Mouse (Mus musculus) liver, embryonic 13.5 days (tissue): ENCODE results near the gene Lmtk2. TPM values are rescaled to one million over a fixed set of nuclear protein-coding genes. Genes with fewer than 3 reads are reported as not detected.

Source experiments
- ATAC-seq: fragments of 200-750 bp; cut with Nextera tagmentation; 2 replicates; pipeline ENCODE4 v1.8.0; 2017; ENCODE audit warnings: low read depth, mild to moderate bottlenecking, moderate number of reproducible peaks, moderate library complexity
- DNase-seq: peaks from one replicate; pipeline ENCODE4 v3.0.0; 2022
- H3K27ac ChIP-seq: fragments of 300-500 bp; sonication (generic); 2 replicates; pipeline ENCODE4 v1.5.1; 2015; ENCODE audit warnings: moderate library complexity, mild to moderate bottlenecking, inconsistent platforms
- H3K27me3 ChIP-seq: fragments of 300-500 bp; sonication (generic); 2 replicates; pipeline ENCODE4 v1.6.1; 2015; ENCODE audit warnings: mild to moderate bottlenecking, inconsistent platforms
- H3K36me3 ChIP-seq: fragments of 300-500 bp; sonication (generic); 2 replicates; pipeline ENCODE4 v1.6.1; 2015; ENCODE audit warnings: mild to moderate bottlenecking, inconsistent platforms
- H3K4me1 ChIP-seq: fragments of 300-500 bp; sonication (generic); replicated peaks from 2 replicates; pipeline ENCODE4 v1.6.1; 2015; ENCODE audit warnings: inconsistent platforms
- H3K4me2 ChIP-seq: fragments of 300-500 bp; sonication (generic); 2 replicates; pipeline ENCODE4 v1.6.1; 2015; ENCODE audit warnings: inconsistent platforms, mild to moderate bottlenecking, moderate library complexity
- H3K4me3 ChIP-seq: fragments of 300-500 bp; sonication (generic); replicated peaks from 2 replicates; pipeline ENCODE4 v1.5.1; 2015; ENCODE audit warnings: mild to moderate bottlenecking, inconsistent platforms
- H3K9ac ChIP-seq: fragments of 300-500 bp; sonication (generic); 2 replicates; pipeline ENCODE4 v1.6.1; 2015; ENCODE audit warnings: mild to moderate bottlenecking, inconsistent platforms
- H3K9me3 ChIP-seq: fragments of 300-500 bp; sonication (generic); replicated peaks from 2 replicates; pipeline ENCODE4 v1.6.1; 2016; ENCODE audit warnings: inconsistent platforms
- whole genome bisulfite sequencing: fragments of 180-500 bp; shearing (Covaris S2); methylation state at CpG from one replicate; pipeline ENCODE4 v1.1.7; 2015; ENCODE audit not compliant: insufficient replicate concordance; 5-methylcytosine and 5-hydroxymethylcytosine counted together
- polyA plus RNA-seq: library from polyadenylated mRNA; unstranded; fragments of >200 nt; fragmentation: Nextera tagmentation; extraction: Ambion mirVana; gene quantifications from 2 replicates; pipeline ENCODE4 v1.2.1, GENCODE M21; 2015

The Lmtk2 gene
- polyA plus RNA-seq, 1 experiment from 2014 or later = 2.0 TPM

DNA sequence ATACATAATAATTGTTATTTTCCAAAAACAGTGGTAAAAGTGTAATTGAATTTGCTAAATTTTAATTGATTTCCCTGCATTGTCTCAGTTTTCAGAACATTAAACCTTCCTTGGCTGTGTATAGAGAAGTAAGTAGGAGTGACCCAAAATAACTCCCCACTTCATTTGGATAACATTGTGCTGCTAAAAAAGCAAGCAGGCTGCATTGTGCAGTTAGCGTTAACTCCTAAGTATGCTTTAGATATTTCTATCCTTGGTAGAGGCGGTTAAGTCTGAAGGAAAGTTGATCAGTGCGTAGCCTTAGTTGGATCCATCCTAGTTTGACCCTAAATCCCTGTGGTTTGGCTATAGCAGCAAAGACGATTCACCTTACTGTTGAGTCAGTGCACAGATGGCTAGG, 49.3 kb downstream of the Lmtk2 start:
- Histone ChIP-seq H3K9ac (no peak overlapping the region), H3K4me2 (no peak overlapping the region), H3K4me1 (no peaks in the 10 kb centered on the region), H3K27ac (no peak overlapping the region), H3K9me3 (no peaks in the 10 kb centered on the region), H3K27me3 (no peaks in the 10 kb centered on the region), H3K4me3 (no peak overlapping the region), H3K36me3 (peaks cover 42% of the 10 kb centered on the region)
- no peak for ATAC-seq
- no peak for DNase-seq
- 85% methylated on average over 4 of the region's 4 CpGs for WGBS

DNA sequence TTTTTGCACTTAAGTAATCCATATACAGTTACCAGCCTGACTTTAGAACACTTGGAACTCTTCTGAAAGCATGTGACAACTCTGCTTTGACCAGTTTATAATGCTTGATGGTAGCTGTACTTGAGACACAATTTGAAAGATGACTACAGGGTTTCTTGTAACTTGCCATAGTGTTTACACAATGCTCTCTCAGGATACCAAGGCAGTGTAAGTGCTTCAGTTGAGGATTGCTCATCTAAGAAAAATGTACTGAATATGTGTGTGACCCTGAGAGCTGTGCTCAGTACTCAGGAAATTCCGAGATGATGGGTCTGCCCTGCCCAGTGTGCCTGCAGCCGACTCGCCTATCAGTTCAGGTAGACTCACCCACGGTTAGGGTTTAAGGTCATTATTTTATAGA, 51.0 kb downstream of the Lmtk2 start:
- H3K4me3 ChIP-seq = no peak overlapping the region
- peaks cover 33% of the 10 kb centered on the region for H3K36me3 ChIP-seq
- ATAC-seq = no peak
- no peak overlapping the region for H3K4me2 ChIP-seq
- H3K27ac ChIP-seq = no peak overlapping the region
- WGBS = 73% methylated on average over 4 of the region's 4 CpGs
- no peaks in the 10 kb centered on the region for H3K27me3 ChIP-seq
- H3K4me1 ChIP-seq = no peaks in the 10 kb centered on the region
- H3K9ac ChIP-seq = no peak overlapping the region
- DNase-seq = no peak
- no peaks in the 10 kb centered on the region for H3K9me3 ChIP-seq

DNA sequence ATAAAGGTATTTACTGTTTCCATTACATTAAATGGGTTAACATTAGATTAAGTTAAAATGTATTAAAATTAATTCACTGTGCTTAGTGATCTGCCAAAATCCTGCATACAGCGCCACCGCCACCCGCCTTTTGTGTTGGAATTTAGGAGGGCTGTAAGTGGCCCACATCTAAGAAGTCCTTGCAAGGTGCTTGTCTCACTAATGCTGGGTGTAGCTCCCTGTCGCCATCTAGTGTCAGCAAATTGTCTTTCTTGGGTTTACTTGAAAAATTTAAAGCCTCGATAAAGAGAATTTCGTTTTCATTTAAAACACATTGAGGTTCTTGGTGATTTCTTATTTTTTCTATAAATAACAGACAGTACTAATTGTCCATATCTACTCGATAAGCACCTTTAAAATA, 54.3 kb downstream of the Lmtk2 start:
- no peak overlapping the region for H3K4me3 ChIP-seq
- DNase-seq (peak; percentile 46), ATAC-seq (no peak)
- no peaks in the 10 kb centered on the region for H3K27me3 ChIP-seq
- H3K9me3 ChIP-seq = no peaks in the 10 kb centered on the region
- no peak overlapping the region for H3K9ac ChIP-seq
- H3K36me3 ChIP-seq = peaks cover 34% of the 10 kb centered on the region
- no peak overlapping the region for H3K4me2 ChIP-seq
- no peak overlapping the region for H3K27ac ChIP-seq
- H3K4me1 ChIP-seq = no peaks in the 10 kb centered on the region
- 41% methylated on average over 7 of the region's 7 CpGs for WGBS

DNA sequence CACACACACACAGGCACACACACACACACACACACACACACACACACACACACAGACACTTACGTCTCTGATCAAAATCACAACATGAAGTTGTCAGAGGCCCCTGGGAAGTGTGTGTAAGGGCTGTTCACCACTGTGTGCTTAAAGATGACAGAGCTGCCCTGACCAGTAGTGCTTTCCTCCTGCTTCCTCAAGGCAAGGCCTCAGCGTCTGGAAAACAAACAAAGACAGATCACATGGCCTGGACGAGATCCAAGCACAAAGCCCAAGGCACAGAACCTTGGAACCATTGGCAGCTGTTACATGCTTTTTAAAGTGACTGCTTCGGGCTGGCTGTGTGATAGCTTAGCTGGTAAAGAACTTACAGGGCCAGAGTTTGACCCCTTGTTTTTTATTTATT, 58.4 kb downstream of the Lmtk2 start:
- H3K27me3 ChIP-seq = no peaks in the 10 kb centered on the region
- WGBS = 64% methylated on average over 4 of the region's 4 CpGs
- peaks cover 10% of the 10 kb centered on the region for H3K4me1 ChIP-seq
- H3K9ac ChIP-seq = no peak overlapping the region
- no peak for ATAC-seq
- H3K4me3 ChIP-seq = no peak overlapping the region
- H3K27ac ChIP-seq = no peak overlapping the region
- H3K9me3 ChIP-seq = no peaks in the 10 kb centered on the region
- no peak overlapping the region for H3K4me2 ChIP-seq
- no peak for DNase-seq
- H3K36me3 ChIP-seq = peaks cover 29% of the 10 kb centered on the region

DNA sequence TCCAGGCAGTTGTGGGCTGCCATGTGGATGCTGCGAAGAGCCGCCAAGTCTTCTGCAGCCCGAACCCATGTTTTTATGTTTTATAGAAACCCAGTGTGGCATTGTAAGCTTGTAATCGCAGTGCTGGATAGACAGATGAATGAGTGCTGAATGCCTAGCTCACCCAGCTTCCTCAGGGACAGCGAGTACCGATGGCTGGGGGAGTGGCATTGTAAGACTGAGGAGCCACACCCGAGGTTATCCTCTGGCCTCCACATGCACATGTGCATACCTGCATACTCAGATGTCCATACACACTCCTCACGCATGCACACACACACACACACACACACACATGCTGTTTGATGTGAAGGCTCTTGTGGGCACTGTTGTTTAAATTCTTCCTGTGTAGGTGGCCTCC, 58.9 kb downstream of the Lmtk2 start:
- H3K4me2 ChIP-seq = no peak overlapping the region
- 83% methylated on average over 8 of the region's 8 CpGs for WGBS

DNA sequence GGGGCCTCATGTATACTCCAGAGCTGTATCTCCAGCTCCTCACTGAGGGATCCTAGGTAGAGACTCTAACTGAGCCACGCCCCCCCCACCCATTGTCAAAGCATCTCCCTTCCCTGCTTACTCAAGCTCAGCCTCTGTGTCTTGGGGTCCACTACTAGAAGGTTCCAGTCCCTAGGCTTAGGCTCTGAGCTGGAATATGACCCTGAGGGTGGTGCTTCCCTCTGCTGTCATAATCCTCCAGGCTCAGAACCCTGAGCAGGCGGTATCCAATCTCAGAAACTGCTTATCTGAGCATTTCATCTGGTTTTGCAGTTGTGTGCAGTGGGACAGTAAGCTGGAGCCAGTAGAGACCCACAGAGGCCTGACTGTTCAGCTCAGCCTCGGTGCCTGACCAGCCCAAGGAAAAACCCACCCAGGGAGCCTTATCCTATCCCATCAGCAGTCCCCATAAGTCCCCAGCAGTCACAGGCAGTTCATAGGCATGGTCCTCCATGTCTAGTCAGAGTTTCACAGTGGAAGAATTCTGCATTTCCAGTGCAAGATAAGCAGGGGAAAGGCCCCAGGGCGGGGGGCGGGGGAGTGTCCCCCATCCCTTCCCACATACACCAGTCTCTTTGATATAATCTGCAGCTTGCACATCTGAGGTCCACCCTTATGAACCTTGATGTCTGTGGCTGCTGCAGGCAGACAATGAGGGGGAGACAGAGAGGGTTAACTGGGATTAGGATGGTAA, 62.0 kb downstream of the Lmtk2 start:
- H3K4me3 ChIP-seq = no peak overlapping the region
- DNase-seq (no peak), ATAC-seq (peak; percentile 55)
- H3K4me1 ChIP-seq = peaks cover 10% of the 10 kb centered on the region
- 37% methylated on average over 5 of the region's 5 CpGs for WGBS
- H3K9ac ChIP-seq = no peak overlapping the region
- no peaks in the 10 kb centered on the region for H3K27me3 ChIP-seq
- H3K9me3 ChIP-seq = no peaks in the 10 kb centered on the region
- H3K27ac ChIP-seq = no peak overlapping the region
- H3K4me2 ChIP-seq = no peak overlapping the region
- H3K36me3 ChIP-seq = peaks cover 48% of the 10 kb centered on the region

More for the DNA sequence above, 58.9 kb downstream of the Lmtk2 start:
- DNase-seq = no peak
- Histone ChIP-seq H3K9ac (no peak overlapping the region), H3K27ac (no peak overlapping the region), H3K27me3 (no peaks in the 10 kb centered on the region), H3K4me1 (peaks cover 10% of the 10 kb centered on the region), H3K9me3 (no peaks in the 10 kb centered on the region), H3K36me3 (peaks cover 34% of the 10 kb centered on the region), H3K4me3 (no peak overlapping the region)
- ATAC-seq = no peak

DNA sequence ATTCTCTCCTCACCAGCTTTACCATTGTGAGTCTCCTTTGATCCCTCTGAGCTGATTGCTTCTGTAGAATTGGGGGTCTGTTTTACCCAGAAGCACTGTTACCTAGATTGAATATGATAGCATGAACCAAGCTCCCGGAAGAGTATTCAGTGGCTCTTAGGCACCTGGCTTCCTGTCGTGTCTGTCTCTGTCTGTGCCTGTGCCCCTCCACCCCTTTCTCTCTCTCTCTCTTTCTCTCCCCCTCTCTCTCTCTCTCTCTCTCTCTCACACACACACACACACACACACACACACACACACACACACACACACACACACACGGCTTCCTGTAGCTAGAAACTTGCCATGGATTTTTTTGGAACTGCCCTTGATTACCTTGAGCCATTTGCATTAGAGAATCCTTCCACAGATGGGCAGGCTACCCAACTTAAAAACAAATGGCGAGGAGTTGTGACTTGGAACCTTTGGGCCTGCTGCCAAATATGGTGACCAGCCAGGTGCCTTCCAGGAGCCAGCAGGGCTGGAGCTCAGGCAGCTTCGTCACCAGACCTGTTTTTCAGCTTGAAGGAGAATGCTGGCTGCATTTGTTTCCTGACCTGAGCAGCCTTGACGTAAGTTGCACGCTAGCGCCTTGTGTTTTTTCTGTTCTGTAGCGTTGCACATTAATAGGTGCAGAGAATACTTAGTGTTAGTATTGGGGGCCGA, 62.7 kb downstream of the Lmtk2 start:
- no peak overlapping the region for H3K9ac ChIP-seq
- no peak for DNase-seq
- WGBS = 76% methylated on average over 10 of the region's 10 CpGs
- H3K36me3 ChIP-seq = peaks cover 41% of the 10 kb centered on the region
- H3K9me3 ChIP-seq = no peaks in the 10 kb centered on the region
- H3K27me3 ChIP-seq = no peaks in the 10 kb centered on the region
- H3K4me1 ChIP-seq = peaks cover 10% of the 10 kb centered on the region
- no peak overlapping the region for H3K4me2 ChIP-seq
- no peak overlapping the region for H3K4me3 ChIP-seq
- ATAC-seq = no peak
- H3K27ac ChIP-seq = no peak overlapping the region

DNA sequence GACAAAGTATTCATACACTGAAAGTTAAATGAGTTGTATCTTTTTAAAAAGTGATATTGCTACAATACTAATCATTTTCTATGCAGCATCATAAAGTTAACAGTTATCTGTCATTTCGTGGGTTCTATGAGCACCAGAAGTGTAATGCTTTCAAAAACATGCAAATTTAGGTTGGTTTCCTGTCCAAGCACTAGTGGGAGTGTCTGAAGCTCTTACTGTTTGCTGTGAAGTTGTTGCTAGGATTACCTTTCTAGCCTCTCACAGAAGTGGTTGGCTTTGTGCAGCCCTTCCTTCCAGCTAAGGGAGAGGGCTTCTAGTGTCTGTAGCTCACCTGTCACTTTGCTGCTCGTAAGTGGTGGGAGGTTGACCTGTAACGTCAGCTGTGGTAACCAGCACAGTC, 65.5 kb downstream of the Lmtk2 start:
- H3K9me3 ChIP-seq = no peaks in the 10 kb centered on the region
- no peak overlapping the region for H3K4me2 ChIP-seq
- no peak overlapping the region for H3K9ac ChIP-seq
- H3K4me1 ChIP-seq = peaks cover 10% of the 10 kb centered on the region
- no peak overlapping the region for H3K4me3 ChIP-seq
- DNase-seq (no peak), ATAC-seq (no peak)
- no peaks in the 10 kb centered on the region for H3K27me3 ChIP-seq
- H3K27ac ChIP-seq = no peak overlapping the region
- H3K36me3 ChIP-seq = peaks cover 50% of the 10 kb centered on the region
- 73% methylated on average over 3 of the region's 3 CpGs for WGBS

DNA sequence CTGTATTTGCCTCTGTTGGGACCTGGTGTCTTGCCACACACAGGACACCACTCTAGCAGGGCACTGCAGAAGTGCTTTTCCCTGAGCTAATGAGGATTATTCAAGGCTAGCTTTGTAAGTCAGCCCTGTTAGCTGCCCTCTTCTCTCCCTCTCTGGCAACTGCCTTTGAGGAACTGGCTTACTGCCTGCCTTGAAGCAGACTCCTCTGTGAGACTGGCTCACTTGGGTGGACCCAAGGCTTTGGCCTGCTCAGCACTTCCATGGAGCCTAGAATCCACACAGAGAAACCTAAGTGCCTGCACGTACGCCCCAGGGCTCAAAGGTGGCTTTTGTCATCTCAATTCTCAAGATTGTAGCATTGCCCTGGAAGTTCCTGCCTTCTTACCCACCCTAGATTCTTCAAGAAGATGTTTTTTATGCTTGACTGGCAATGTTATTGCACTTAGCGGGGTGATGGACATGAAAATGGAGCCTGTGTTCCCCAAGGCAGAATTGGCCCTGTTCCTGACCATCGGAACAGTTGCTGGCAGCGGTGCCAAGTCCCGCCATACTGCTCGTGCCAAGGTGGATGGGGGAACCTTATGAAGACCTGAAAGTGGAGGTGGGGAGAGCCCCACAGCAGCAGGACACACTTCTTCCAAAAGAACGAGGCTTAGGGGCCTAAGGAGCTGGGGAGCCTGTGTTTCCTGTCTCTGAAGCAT, 69.2 kb downstream of the Lmtk2 start:
- Histone ChIP-seq H3K36me3 (peaks cover 62% of the 10 kb centered on the region), H3K9me3 (no peaks in the 10 kb centered on the region), H3K27me3 (no peaks in the 10 kb centered on the region), H3K4me1 (no peaks in the 10 kb centered on the region), H3K9ac (no peak overlapping the region), H3K27ac (no peak overlapping the region), H3K4me2 (no peak overlapping the region), H3K4me3 (no peak overlapping the region)
- DNase-seq (no peak), ATAC-seq (no peak)
- WGBS = 86% methylated on average over 8 of the region's 8 CpGs

DNA sequence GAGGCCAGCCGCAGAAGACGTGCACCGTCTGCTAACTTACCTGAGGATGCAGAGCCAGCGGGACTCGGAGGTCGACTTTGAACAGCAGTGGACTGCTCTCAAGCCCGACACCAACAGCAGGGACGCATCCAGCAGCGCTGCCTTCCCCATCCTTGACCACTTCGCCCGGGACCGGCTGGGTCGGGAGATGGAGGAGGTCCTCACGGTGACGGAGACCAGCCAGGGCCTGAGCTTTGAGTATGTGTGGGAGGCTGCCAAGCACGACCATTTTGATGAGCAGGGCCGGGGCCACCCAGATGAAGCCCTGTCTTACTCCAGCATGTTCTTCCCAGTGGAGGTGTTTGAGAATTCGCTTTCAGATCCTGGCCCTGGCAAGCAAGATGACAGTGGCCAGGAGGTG, 73.4 kb downstream of the Lmtk2 start:
- no peak overlapping the region for H3K27ac ChIP-seq
- peaks cover 75% of the 10 kb centered on the region for H3K36me3 ChIP-seq
- H3K27me3 ChIP-seq = no peaks in the 10 kb centered on the region
- H3K4me3 ChIP-seq = no peak overlapping the region
- no peak for ATAC-seq
- H3K9ac ChIP-seq = no peak overlapping the region
- no peak overlapping the region for H3K4me2 ChIP-seq
- no peaks in the 10 kb centered on the region for H3K4me1 ChIP-seq
- H3K9me3 ChIP-seq = no peaks in the 10 kb centered on the region
- no peak for DNase-seq
- 91% methylated on average over 18 of the region's 18 CpGs for WGBS

DNA sequence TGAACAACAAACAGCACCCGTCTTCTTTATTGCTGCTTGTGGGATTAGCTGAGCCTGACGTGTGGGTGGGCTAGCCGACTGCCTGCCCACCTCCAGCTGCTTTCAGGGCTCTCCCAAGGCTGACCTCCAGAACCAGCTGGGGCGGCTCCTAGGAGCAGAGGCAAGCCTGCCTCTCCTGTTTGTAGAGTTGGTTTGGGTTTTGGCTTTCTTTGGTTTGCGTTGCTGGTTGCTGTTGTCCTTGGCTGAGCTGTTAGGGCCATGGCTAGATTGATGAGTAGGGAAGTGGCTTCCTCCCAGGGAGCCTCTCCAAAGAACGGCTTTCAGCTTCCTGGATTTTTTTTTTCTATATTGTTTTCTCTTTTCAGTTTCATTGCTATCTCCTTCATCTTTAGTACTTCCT, 78.0 kb downstream of the Lmtk2 start:
- no peak for DNase-seq
- H3K9me3 ChIP-seq = no peaks in the 10 kb centered on the region
- H3K4me3 ChIP-seq = no peak overlapping the region
- H3K4me1 ChIP-seq = peaks cover 16% of the 10 kb centered on the region
- H3K36me3 ChIP-seq = peaks cover 61% of the 10 kb centered on the region
- H3K27ac ChIP-seq = no peak overlapping the region
- H3K4me2 ChIP-seq = no peak overlapping the region
- H3K9ac ChIP-seq = no peak overlapping the region
- no peak for ATAC-seq
- 57% methylated on average over 6 of the region's 6 CpGs for WGBS
- no peaks in the 10 kb centered on the region for H3K27me3 ChIP-seq
